Mouse (Mus musculus): ENCODE results near the gene Ccnt2. TPM values are rescaled to one million over a fixed set of nuclear protein-coding genes. Genes with fewer than 3 reads are reported as not detected.

Ccnt2 gene
- total and polyA plus RNA-seq, 2 experiments from 2014 or later = 30.6 to 37.4 TPM

- Histone ChIP-seq H3K4me3 (ENCODE audit: low read depth, low read length) (no peak overlapping the region), H3K36me3 (replicated peaks; ENCODE audit: control insufficient read depth, insufficient read depth, low read length) (no peaks in the 10 kb centered on the region), H3K9me3 (replicated peaks; ENCODE audit: control insufficient read depth, low read length) (no peaks in the 10 kb centered on the region), H3K4me2 (ENCODE audit: low read depth, low read length) (no peak overlapping the region), H3K9ac (replicated peaks; ENCODE audit: low read depth, low read length) (no peak overlapping the region), H3K4me1 (ENCODE audit: control insufficient read depth, insufficient read depth) (peaks cover 41% of the 10 kb centered on the region), H3K27ac (ENCODE audit: low read depth) (no peak overlapping the region), H3K27me3 (ENCODE audit: control insufficient read depth, insufficient read depth, low read length) (no peaks in the 10 kb centered on the region)
- DNase-seq (ENCODE audit: low spot score) = no peak
- ATAC-seq (ENCODE audit: insufficient read depth, low read depth) = no peak
- 82% methylated on average over 3 of the region's 3 CpGs for WGBS
- TF ChIP-seq EP300 (IDR thresholded peaks at IDR 0.05; ENCODE audit: low read depth) = no peak
- TF ChIP-seq CTCF (IDR thresholded peaks at IDR 0.05; ENCODE audit: low read depth) = no peak
These were observed 4.6 kb downstream of the Ccnt2 start for GRCm38 (mm10) chr1:127778611-127779010.

- Histone ChIP-seq H3K36me3 (replicated peaks; ENCODE audit: control insufficient read depth, insufficient read depth, low read length) (no peaks in the 10 kb centered on the region), H3K9ac (replicated peaks; ENCODE audit: low read depth, low read length) (no peak overlapping the region), H3K27ac (ENCODE audit: low read depth) (no peak overlapping the region), H3K9me3 (replicated peaks; ENCODE audit: control insufficient read depth, low read length) (no peaks in the 10 kb centered on the region), H3K4me2 (ENCODE audit: low read depth, low read length) (peak overlapping the region; percentile 26), H3K27me3 (ENCODE audit: control insufficient read depth, insufficient read depth, low read length) (no peaks in the 10 kb centered on the region), H3K4me3 (ENCODE audit: low read depth, low read length) (peak overlapping the region; percentile 4; the same call in 1 of the 2 replicates), H3K4me1 (ENCODE audit: control insufficient read depth, insufficient read depth) (peaks cover 53% of the 10 kb centered on the region)
- DNase-seq (ENCODE audit: low spot score) = no peak
- peak; percentile 51; the same call in 1 of the 2 replicates for ATAC-seq (ENCODE audit: insufficient read depth, low read depth)
- TF ChIP-seq CTCF (IDR thresholded peaks at IDR 0.05; ENCODE audit: low read depth) (no peak), EP300 (IDR thresholded peaks at IDR 0.05; ENCODE audit: low read depth) (no peak)
- 6% methylated on average over 3 of the region's 3 CpGs for WGBS
These were observed 6.2 kb downstream of the Ccnt2 start for GRCm38 (mm10) chr1:127780142-127780541.

- Histone ChIP-seq H3K36me3 (replicated peaks; ENCODE audit: control insufficient read depth, insufficient read depth, low read length) (no peaks in the 10 kb centered on the region), H3K4me1 (ENCODE audit: control insufficient read depth, insufficient read depth) (peaks cover 60% of the 10 kb centered on the region), H3K9ac (replicated peaks; ENCODE audit: low read depth, low read length) (no peak overlapping the region), H3K9me3 (replicated peaks; ENCODE audit: control insufficient read depth, low read length) (no peaks in the 10 kb centered on the region), H3K27ac (ENCODE audit: low read depth) (no peak overlapping the region), H3K27me3 (ENCODE audit: control insufficient read depth, insufficient read depth, low read length) (no peaks in the 10 kb centered on the region), H3K4me3 (ENCODE audit: low read depth, low read length) (no peak overlapping the region), H3K4me2 (ENCODE audit: low read depth, low read length) (no peak overlapping the region)
- ATAC-seq (ENCODE audit: insufficient read depth, low read depth) = no peak
- no peak for DNase-seq (ENCODE audit: low spot score)
- TF ChIP-seq CTCF (IDR thresholded peaks at IDR 0.05; ENCODE audit: low read depth) = no peak
- TF ChIP-seq EP300 (IDR thresholded peaks at IDR 0.05; ENCODE audit: low read depth) = no peak
- WGBS = 50% methylated on average over 2 of the region's 2 CpGs
These were observed 6.9 kb downstream of the Ccnt2 start for GRCm38 (mm10) chr1:127780849-127781248.

- ATAC-seq (ENCODE audit: insufficient read depth, low read depth) = no peak
- peaks cover 71% of the 10 kb centered on the region for H3K4me1 ChIP-seq (ENCODE audit: control insufficient read depth, insufficient read depth)
These were observed 9.9 kb downstream of the Ccnt2 start for GRCm38 (mm10) chr1:127783862-127784261.

GRCm38 (mm10) chr1:127785882-127786281 lies 11.9 kb downstream of the Ccnt2 start:
- Histone ChIP-seq H3K9ac (replicated peaks; ENCODE audit: low read depth, low read length) (no peak overlapping the region), H3K4me1 (ENCODE audit: control insufficient read depth, insufficient read depth) (peaks cover 64% of the 10 kb centered on the region)

More at GRCm38 (mm10) chr1:127783862-127784261, 9.9 kb downstream of the Ccnt2 start:
- Histone ChIP-seq H3K4me2 (ENCODE audit: low read depth, low read length) (no peak overlapping the region), H3K27ac (ENCODE audit: low read depth) (no peak overlapping the region), H3K9me3 (replicated peaks; ENCODE audit: control insufficient read depth, low read length) (no peaks in the 10 kb centered on the region), H3K36me3 (replicated peaks; ENCODE audit: control insufficient read depth, insufficient read depth, low read length) (no peaks in the 10 kb centered on the region), H3K27me3 (ENCODE audit: control insufficient read depth, insufficient read depth, low read length) (no peaks in the 10 kb centered on the region), H3K9ac (replicated peaks; ENCODE audit: low read depth, low read length) (no peak overlapping the region), H3K4me3 (ENCODE audit: low read depth, low read length) (no peak overlapping the region)
- no peak for DNase-seq (ENCODE audit: low spot score)
- no peak for TF ChIP-seq CTCF (IDR thresholded peaks at IDR 0.05; ENCODE audit: low read depth)
- TF ChIP-seq EP300 (IDR thresholded peaks at IDR 0.05; ENCODE audit: low read depth) = no peak

GRCm38 (mm10) chr1:127788943-127789342 lies 15.0 kb downstream of the Ccnt2 start:
- peak overlapping the region; percentile 2; the same call in 1 of the 2 replicates for H3K4me2 ChIP-seq (ENCODE audit: low read depth, low read length)
- TF ChIP-seq CTCF (IDR thresholded peaks at IDR 0.05; ENCODE audit: low read depth) = no peak
- TF ChIP-seq EP300 (IDR thresholded peaks at IDR 0.05; ENCODE audit: low read depth) = no peak
- peaks cover 10% of the 10 kb centered on the region for H3K36me3 ChIP-seq (replicated peaks; ENCODE audit: control insufficient read depth, insufficient read depth, low read length)

More at GRCm38 (mm10) chr1:127785882-127786281, 11.9 kb downstream of the Ccnt2 start:
- DNase-seq (ENCODE audit: low spot score) (no peak), ATAC-seq (ENCODE audit: insufficient read depth, low read depth) (no peak)
- Histone ChIP-seq H3K36me3 (replicated peaks; ENCODE audit: control insufficient read depth, insufficient read depth, low read length) (no peaks in the 10 kb centered on the region), H3K27ac (ENCODE audit: low read depth) (0 out of 2 replicates have a peak overlapping the region, but pooled peaks have one; percentile 15), H3K4me2 (ENCODE audit: low read depth, low read length) (no peak overlapping the region), H3K27me3 (ENCODE audit: control insufficient read depth, insufficient read depth, low read length) (no peaks in the 10 kb centered on the region), H3K4me3 (ENCODE audit: low read depth, low read length) (no peak overlapping the region), H3K9me3 (replicated peaks; ENCODE audit: control insufficient read depth, low read length) (no peaks in the 10 kb centered on the region)
- TF ChIP-seq CTCF (IDR thresholded peaks at IDR 0.05; ENCODE audit: low read depth) (no peak), EP300 (IDR thresholded peaks at IDR 0.05; ENCODE audit: low read depth) (no peak)
- whole genome bisulfite sequencing = 13% methylated on average over 1 of the region's 1 CpGs

More at GRCm38 (mm10) chr1:127788943-127789342, 15.0 kb downstream of the Ccnt2 start:
- no peaks in the 10 kb centered on the region for H3K9me3 ChIP-seq (replicated peaks; ENCODE audit: control insufficient read depth, low read length)
- ATAC-seq (ENCODE audit: insufficient read depth, low read depth) (no peak), DNase-seq (ENCODE audit: low spot score) (no peak)
- peaks cover 50% of the 10 kb centered on the region for H3K4me1 ChIP-seq (ENCODE audit: control insufficient read depth, insufficient read depth)
- no peak overlapping the region for H3K4me3 ChIP-seq (ENCODE audit: low read depth, low read length)
- H3K27me3 ChIP-seq (ENCODE audit: control insufficient read depth, insufficient read depth, low read length) = no peaks in the 10 kb centered on the region
- peak overlapping the region; percentile 38; the same call in 1 of the 2 replicates for H3K27ac ChIP-seq (ENCODE audit: low read depth)
- 43% methylated on average over 6 of the region's 6 CpGs for WGBS
- H3K9ac ChIP-seq (replicated peaks; ENCODE audit: low read depth, low read length) = no peak overlapping the region
